Mouse (Mus musculus): ENCODE measurements around the gene Vbp1.

The Vbp1 gene

GRCm38 (mm10) chrX:75514179-75514972 lies at the start of gene Vbp1:
Vbp1 (plus strand) TSS chrX:75514299.
- DNase-seq: peak; percentile 93

- DNase-seq: peak; percentile 20
These were observed 38.9 kb upstream of the Vbp1 start for GRCm38 (mm10) chrX:75475182-75475644.

- DNase-seq: no peak
These were observed 24.2 kb upstream of the Vbp1 start for GRCm38 (mm10) chrX:75489886-75490285.

- no peak for DNase-seq
These were observed 316 bp upstream of the Vbp1 start for GRCm38 (mm10) chrX:75513787-75514178.

DNA sequence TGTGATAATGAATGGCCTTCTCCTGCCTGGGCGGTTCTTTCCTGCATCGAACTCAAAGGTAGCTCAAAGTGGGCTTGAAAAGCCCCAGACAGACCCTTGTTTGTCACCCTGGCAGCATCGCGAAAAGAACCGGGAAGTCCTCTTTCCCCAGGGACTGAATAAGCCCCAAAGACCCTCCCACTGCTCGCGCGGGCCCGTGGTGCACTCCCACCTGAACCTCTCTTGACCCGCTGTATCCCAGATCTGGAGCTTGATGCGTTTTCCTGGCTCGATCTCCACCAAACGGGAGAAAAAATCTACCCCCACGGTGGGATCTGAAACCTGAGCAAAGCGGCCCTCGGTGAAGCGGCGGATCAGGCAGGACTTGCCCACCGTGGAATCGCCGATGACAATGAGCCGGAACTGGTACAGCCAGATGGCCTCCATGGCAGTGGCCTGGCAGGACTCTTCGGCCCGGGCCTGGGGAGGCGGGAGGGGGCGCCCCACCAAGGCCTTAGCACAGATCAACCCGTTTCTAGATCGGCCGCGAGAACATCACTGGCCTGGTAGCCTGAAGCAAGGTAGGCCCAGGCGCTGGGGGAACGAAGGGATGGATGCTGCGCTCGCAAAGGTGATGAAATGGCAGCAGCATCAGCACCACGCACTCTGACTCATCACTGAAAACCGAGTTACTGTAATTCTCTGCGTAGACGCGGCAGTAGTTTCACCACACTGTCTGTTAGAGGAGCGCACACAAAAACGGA lies 63.7 kb downstream of the Vbp1 start, which contains the start of gene Rab39b:
TSS of gene Rab39b (minus strand) at position 650 of the 743 bp plus-strand sequence.
- DNase-seq: peak; percentile 46

- no peak for DNase-seq
These were observed 64.4 kb downstream of the Vbp1 start for GRCm38 (mm10) chrX:75578539-75578938.

All from layer of hippocampus, adult 9-11 months (tissue).